Mouse (Mus musculus): ENCODE data around the gene Olfr350.

Olfr350 gene

GRCm38 (mm10) chr2:36846010-36846409 lies at the start of gene Olfr350:
Olfr350 (plus strand) TSS chr2:36846310.
- no peak for DNase-seq (ENCODE audit: low spot score)

- DNase-seq (ENCODE audit: low spot score), result no peak
Measured at GRCm38 (mm10) chr2:36816932-36817331, 29.2 kb upstream of the Olfr350 start, which contains the start of gene Olfr3. Olfr3 (minus strand) TSS chr2:36817032.

DNA sequence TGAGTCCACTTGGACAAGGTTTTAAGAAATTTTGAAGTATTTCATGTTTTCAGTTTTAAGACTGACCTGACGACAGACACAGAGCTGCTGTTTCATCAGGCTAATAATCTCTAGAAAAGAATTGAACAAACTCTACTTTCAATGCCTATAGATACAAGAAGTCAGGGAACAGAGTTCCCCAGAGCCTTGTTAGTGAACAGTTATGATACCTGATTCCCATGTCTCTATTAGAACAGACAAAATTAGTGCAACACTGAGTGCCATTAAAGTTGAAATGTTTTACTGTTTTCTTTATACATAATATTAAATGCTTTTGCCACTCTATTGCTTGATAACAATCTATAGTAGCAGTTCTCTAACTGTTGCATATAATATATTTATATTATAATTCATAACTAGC lies 16.4 kb downstream of the Olfr350 start, which contains the start of gene Olfr351:
Gene Olfr351, minus strand, starts transcription at position 101 of the 400 bp plus-strand sequence.
- DNase-seq (ENCODE audit: low spot score), result no peak

GRCm38 (mm10) chr2:36868160-36868559 lies 22.1 kb downstream of the Olfr350 start, which contains the start of gene Olfr352:
Olfr352 (plus strand) TSS chr2:36868460.
- DNase-seq (ENCODE audit: low spot score), result no peak

DNA sequence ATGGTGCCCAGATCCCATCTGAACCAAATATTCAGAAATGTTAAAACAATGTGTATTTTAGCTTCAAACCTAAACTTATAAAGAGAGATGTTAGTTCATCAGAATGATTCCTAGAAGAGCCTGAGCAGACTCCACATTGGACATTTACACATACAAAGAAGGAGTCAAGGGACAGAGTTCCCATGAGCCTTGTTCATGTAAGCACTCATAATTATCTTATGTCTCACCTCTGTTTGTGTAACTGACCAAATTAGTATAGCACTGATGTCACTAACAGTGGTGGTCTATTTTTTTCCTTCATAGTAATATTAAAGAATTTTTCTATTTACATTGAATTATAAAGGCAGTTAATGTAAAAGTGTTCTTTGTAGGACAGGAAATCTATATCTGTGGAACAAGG lies 46.7 kb downstream of the Olfr350 start, which contains the start of gene Olfr353:
Gene Olfr353, minus strand, starts transcription at position 101 of the 400 bp plus-strand sequence.
- DNase-seq (ENCODE audit: low spot score), result no peak

GRCm38 (mm10) chr2:36897114-36897513 lies 51.0 kb downstream of the Olfr350 start:
- DNase-seq (ENCODE audit: low spot score), result no peak
